Mouse (Mus musculus) frontal cortex, postnatal 36 days (tissue): ENCODE measurements around the gene Slc1a3.

Source experiments
- DNase-seq, 2 experiments: peaks; one replicate each; pipeline ENCODE4 v3.0.0; 2022; ENCODE audit warnings: low spot score in 2 of 2

Slc1a3 gene

GRCm38 (mm10) chr15:8614701-8615100 is 95.9 kb downstream of the Slc1a3 start:
- DNase-seq: no peak

GRCm38 (mm10) chr15:8605538-8606188 is 104.9 kb downstream of the Slc1a3 start:
- no peak for DNase-seq

- no peak for DNase-seq
Measured at GRCm38 (mm10) chr15:8602362-8602761, 108.2 kb downstream of the Slc1a3 start.

- DNase-seq: no peak
Measured at GRCm38 (mm10) chr15:8601312-8602146, 109.0 kb downstream of the Slc1a3 start.

GRCm38 (mm10) chr15:8596375-8596900 is 114.1 kb downstream of the Slc1a3 start:
- no peak for DNase-seq

- DNase-seq: peak in 1 of 2 experiments; percentile 46
Measured at GRCm38 (mm10) chr15:8595226-8595625, 115.3 kb downstream of the Slc1a3 start.

- peak; percentile 61 to 88 for DNase-seq
Measured at GRCm38 (mm10) chr15:8589503-8590116, 121.0 kb downstream of the Slc1a3 start.

- DNase-seq: no peak
Measured at GRCm38 (mm10) chr15:8588065-8588464, 122.5 kb downstream of the Slc1a3 start.

GRCm38 (mm10) chr15:8586822-8587281 is 123.7 kb downstream of the Slc1a3 start:
- DNase-seq: no peak
